Mouse (Mus musculus) limb, embryonic 11.5 days (tissue): ENCODE results near the gene Dst. TPM values are rescaled to one million over a fixed set of nuclear protein-coding genes. Genes with fewer than 3 reads are reported as not detected.
A peak's percentile ranks its signal among the peaks of the same experiment; 100 is the strongest.

Source experiments
- ATAC-seq: fragments of 200-750 bp; cut with Nextera tagmentation; 2 replicates; pipeline ENCODE4 v1.8.0; 2017; ENCODE audit warnings: low read depth; ENCODE audit not compliant: insufficient number of reproducible peaks, low FRiP score, low TSS enrichment
- DNase-seq: peaks from one replicate; pipeline ENCODE4 v3.0.0-alpha.2; 2015; ENCODE audit warnings: low spot score
- H3K27ac ChIP-seq: fragments of 300-500 bp; sonication (generic); replicated peaks from 2 replicates; pipeline ENCODE4 v1.5.1; 2014; ENCODE audit warnings: low read depth, mild to moderate bottlenecking, low read length
- H3K27me3 ChIP-seq: fragments of 300-500 bp; sonication (generic); 2 replicates; pipeline ENCODE4 v1.6.1; 2014; ENCODE audit warnings: mild to moderate bottlenecking, low read length, mixed read lengths; ENCODE audit not compliant: control insufficient read depth, insufficient read depth
- H3K36me3 ChIP-seq: fragments of 300-500 bp; sonication (generic); 2 replicates; pipeline ENCODE4 v1.6.1; 2014; ENCODE audit warnings: mild to moderate bottlenecking, low read length, moderate library complexity, mixed read lengths; ENCODE audit not compliant: control insufficient read depth, insufficient read depth
- H3K4me1 ChIP-seq: fragments of 300-500 bp; sonication (generic); 2 replicates; pipeline ENCODE4 v1.6.1; 2014; ENCODE audit warnings: low read length, mixed read lengths; ENCODE audit not compliant: control insufficient read depth, insufficient read depth
- H3K4me2 ChIP-seq: fragments of 300-500 bp; sonication (generic); 2 replicates; pipeline ENCODE4 v1.6.1; 2014; ENCODE audit warnings: low read depth, mild to moderate bottlenecking, moderate library complexity; ENCODE audit not compliant: severe bottlenecking
- H3K4me3 ChIP-seq: fragments of 300-500 bp; sonication (generic); 2 replicates; pipeline ENCODE4 v1.5.1; 2014; ENCODE audit warnings: low read depth, low read length
- H3K9ac ChIP-seq: fragments of 300-500 bp; sonication (generic); 2 replicates; pipeline ENCODE4 v1.6.1; 2014; ENCODE audit warnings: mild to moderate bottlenecking, low read length
- H3K9me3 ChIP-seq: fragments of 300-500 bp; sonication (generic); 2 replicates; pipeline ENCODE4 v1.6.1; 2016; ENCODE audit warnings: low read length; ENCODE audit not compliant: control insufficient read depth
- WGBS: fragments of 180-500 bp; shearing (Covaris S2); extraction: QIAGEN DNeasy Blood & Tissue Kit; methylation state at CpG from one replicate; pipeline ENCODE4 v1.1.7; 2014; 5-methylcytosine and 5-hydroxymethylcytosine counted together
- polyA plus RNA-seq: library from polyadenylated mRNA; unstranded; fragments of >200 nt; fragmentation: Nextera tagmentation; extraction: Ambion mirVana; gene quantifications from 2 replicates; pipeline ENCODE4 v1.2.1, GENCODE M21; 2014

Dst gene
- polyA plus RNA-seq, 1 experiment from 2014 or later = 14.7 TPM

- Histone ChIP-seq H3K9ac (no peak overlapping the region), H3K4me2 (no peak overlapping the region), H3K4me3 (no peak overlapping the region), H3K9me3 (no peaks in the 10 kb centered on the region), H3K27ac (no peak overlapping the region), H3K36me3 (no peaks in the 10 kb centered on the region), H3K4me1 (no peaks in the 10 kb centered on the region), H3K27me3 (no peaks in the 10 kb centered on the region)
- ATAC-seq (no peak), DNase-seq (no peak)
- 72% methylated on average over 4 of the region's 4 CpGs for WGBS
Measured at GRCm38 (mm10) chr1:34097640-34098039, 189.6 kb downstream of the Dst start.

GRCm38 (mm10) chr1:34099439-34099838 is 191.4 kb downstream of the Dst start:
- WGBS = 69% methylated on average over 3 of the region's 3 CpGs
- H3K27me3 ChIP-seq = no peaks in the 10 kb centered on the region
- no peak overlapping the region for H3K9ac ChIP-seq
- no peaks in the 10 kb centered on the region for H3K36me3 ChIP-seq
- peaks cover 8% of the 10 kb centered on the region for H3K4me1 ChIP-seq
- no peak overlapping the region for H3K4me2 ChIP-seq
- no peaks in the 10 kb centered on the region for H3K9me3 ChIP-seq
- DNase-seq = no peak
- no peak overlapping the region for H3K4me3 ChIP-seq
- H3K27ac ChIP-seq = no peak overlapping the region
- ATAC-seq = no peak

GRCm38 (mm10) chr1:34100385-34100784 is 192.4 kb downstream of the Dst start:
- DNase-seq (no peak), ATAC-seq (no peak)
- WGBS = 44% methylated on average over 4 of the region's 4 CpGs

GRCm38 (mm10) chr1:34102604-34103003 is 194.6 kb downstream of the Dst start:
- ATAC-seq = no peak

More at GRCm38 (mm10) chr1:34100385-34100784, 192.4 kb downstream of the Dst start:
- Histone ChIP-seq H3K27ac (no peak overlapping the region), H3K9me3 (no peaks in the 10 kb centered on the region), H3K27me3 (no peaks in the 10 kb centered on the region), H3K9ac (no peak overlapping the region), H3K4me3 (no peak overlapping the region), H3K4me1 (peaks cover 8% of the 10 kb centered on the region), H3K4me2 (no peak overlapping the region), H3K36me3 (no peaks in the 10 kb centered on the region)

GRCm38 (mm10) chr1:34103176-34103575 is 195.2 kb downstream of the Dst start:
- H3K27me3 ChIP-seq = no peaks in the 10 kb centered on the region
- ATAC-seq (no peak), DNase-seq (no peak)
- no peaks in the 10 kb centered on the region for H3K9me3 ChIP-seq
- H3K4me2 ChIP-seq = no peak overlapping the region
- 67% methylated on average over 3 of the region's 3 CpGs for WGBS
- no peak overlapping the region for H3K9ac ChIP-seq
- no peak overlapping the region for H3K27ac ChIP-seq
- H3K4me1 ChIP-seq = peaks cover 10% of the 10 kb centered on the region
- no peaks in the 10 kb centered on the region for H3K36me3 ChIP-seq
- H3K4me3 ChIP-seq = no peak overlapping the region

More at GRCm38 (mm10) chr1:34102604-34103003, 194.6 kb downstream of the Dst start:
- DNase-seq = no peak
- H3K9ac ChIP-seq = no peak overlapping the region
- peaks cover 10% of the 10 kb centered on the region for H3K4me1 ChIP-seq
- H3K27me3 ChIP-seq = no peaks in the 10 kb centered on the region
- WGBS = 68% methylated on average over 2 of the region's 2 CpGs
- no peaks in the 10 kb centered on the region for H3K36me3 ChIP-seq
- H3K27ac ChIP-seq = no peak overlapping the region
- no peaks in the 10 kb centered on the region for H3K9me3 ChIP-seq
- H3K4me2 ChIP-seq = no peak overlapping the region
- no peak overlapping the region for H3K4me3 ChIP-seq

- Histone ChIP-seq H3K4me2 (0 out of 2 replicates have a peak overlapping the region, but pooled peaks have one; percentile 27), H3K27me3 (no peaks in the 10 kb centered on the region), H3K4me1 (peaks cover 10% of the 10 kb centered on the region), H3K27ac (no peak overlapping the region), H3K9ac (no peak overlapping the region), H3K9me3 (no peaks in the 10 kb centered on the region), H3K36me3 (no peaks in the 10 kb centered on the region), H3K4me3 (no peak overlapping the region)
- ATAC-seq (no peak), DNase-seq (no peak)
- 1% methylated on average over 3 of the region's 3 CpGs for WGBS
Measured at GRCm38 (mm10) chr1:34103713-34104172, 195.7 kb downstream of the Dst start.

- Histone ChIP-seq H3K27me3 (no peaks in the 10 kb centered on the region), H3K4me2 (no peak overlapping the region), H3K4me1 (peaks cover 10% of the 10 kb centered on the region), H3K36me3 (no peaks in the 10 kb centered on the region), H3K27ac (no peak overlapping the region), H3K9ac (no peak overlapping the region), H3K9me3 (no peaks in the 10 kb centered on the region), H3K4me3 (no peak overlapping the region)
- ATAC-seq (no peak), DNase-seq (no peak)
- WGBS = 8% methylated on average over 8 of the region's 8 CpGs
Measured at GRCm38 (mm10) chr1:34104846-34105245, 196.8 kb downstream of the Dst start.

GRCm38 (mm10) chr1:34106606-34107005 is 198.6 kb downstream of the Dst start:
- Histone ChIP-seq H3K4me1 (peaks cover 10% of the 10 kb centered on the region), H3K27me3 (no peaks in the 10 kb centered on the region), H3K9me3 (no peaks in the 10 kb centered on the region), H3K9ac (no peak overlapping the region), H3K27ac (no peak overlapping the region), H3K36me3 (no peaks in the 10 kb centered on the region), H3K4me2 (no peak overlapping the region), H3K4me3 (no peak overlapping the region)
- peak; percentile 32 for DNase-seq
- WGBS = 7% methylated on average over 8 of the region's 8 CpGs
- no peak for ATAC-seq

- WGBS = 34% methylated on average over 8 of the region's 8 CpGs
- no peak overlapping the region for H3K27ac ChIP-seq
- peaks cover 10% of the 10 kb centered on the region for H3K4me1 ChIP-seq
- no peak for ATAC-seq
- H3K27me3 ChIP-seq = no peaks in the 10 kb centered on the region
- no peak overlapping the region for H3K4me3 ChIP-seq
- no peaks in the 10 kb centered on the region for H3K9me3 ChIP-seq
- H3K4me2 ChIP-seq = no peak overlapping the region
- no peak overlapping the region for H3K9ac ChIP-seq
- H3K36me3 ChIP-seq = no peaks in the 10 kb centered on the region
- DNase-seq = no peak
Measured at GRCm38 (mm10) chr1:34107076-34107475, 199.1 kb downstream of the Dst start.
